Mouse (Mus musculus) midbrain, postnatal 0 days (tissue): Measurements from ENCODE around the gene Dmrtc1a. TPM values are rescaled to one million over a fixed set of nuclear protein-coding genes. Genes with fewer than 3 reads are reported as not detected.
A peak's percentile ranks its signal among the peaks of the same experiment; 100 is the strongest.
"Not testable (repeated sequence)": the region's sequence is repeated elsewhere in the genome, so short reads cannot be mapped to it uniquely, and the experiment has no call there.

Experiments used
- ATAC-seq: fragments of 200-750 bp; cut with Nextera tagmentation; 2 replicates; pipeline ENCODE4 v1.8.0; 2017; ENCODE audit warnings: moderate number of reproducible peaks, mild to moderate bottlenecking, moderate TSS enrichment, moderate library complexity; ENCODE audit not compliant: low FRiP score
- DNase-seq: peaks from one replicate; pipeline ENCODE4 v3.0.0-alpha.2; 2015; ENCODE audit warnings: low spot score
- H3K27ac ChIP-seq: fragments of 300-500 bp; sonication (generic); 2 replicates; pipeline ENCODE4 v1.5.1; 2014; ENCODE audit warnings: low read depth, mild to moderate bottlenecking, low read length, mixed read lengths
- H3K27me3 ChIP-seq: fragments of 300-500 bp; sonication (generic); 2 replicates; pipeline ENCODE4 v1.6.1; 2014; ENCODE audit warnings: low read length, control low read depth, mixed read lengths; ENCODE audit not compliant: insufficient read depth
- H3K36me3 ChIP-seq: fragments of 300-500 bp; sonication (generic); 2 replicates; pipeline ENCODE4 v1.6.1; 2014; ENCODE audit warnings: low read length, control low read depth, mixed read lengths; ENCODE audit not compliant: insufficient read depth
- H3K4me1 ChIP-seq: fragments of 300-500 bp; sonication (generic); 2 replicates; pipeline ENCODE4 v1.6.1; 2014; ENCODE audit warnings: mild to moderate bottlenecking, control low read depth, antibody characterized with exemption, low read length, mixed read lengths; ENCODE audit not compliant: insufficient read depth
- H3K4me2 ChIP-seq: fragments of 300-500 bp; sonication (generic); 2 replicates; pipeline ENCODE4 v1.6.1; 2014; ENCODE audit warnings: low read depth, mild to moderate bottlenecking, low read length, mixed read lengths; ENCODE audit not compliant: poor library complexity, severe bottlenecking
- H3K4me3 ChIP-seq: fragments of 300-500 bp; sonication (generic); 2 replicates; pipeline ENCODE4 v1.5.1; 2014; ENCODE audit warnings: low read depth, mild to moderate bottlenecking, low read length, moderate library complexity
- H3K9ac ChIP-seq: fragments of 300-500 bp; sonication (generic); replicated peaks from 2 replicates; pipeline ENCODE4 v1.6.1; 2014; ENCODE audit warnings: mild to moderate bottlenecking, low read length, moderate library complexity, mixed read lengths; ENCODE audit not compliant: poor library complexity, severe bottlenecking
- H3K9me3 ChIP-seq: fragments of 300-500 bp; sonication (generic); 2 replicates; pipeline ENCODE4 v1.6.1; 2016; ENCODE audit warnings: low read length, control low read depth
- CTCF ChIP-seq: IDR thresholded peaks from 2 replicates; pipeline ENCODE4 v1.5.1; 2016; ENCODE audit warnings: antibody characterized with exemption, mild to moderate bottlenecking
- WGBS: fragments of 180-500 bp; shearing (Covaris S2); extraction: QIAGEN DNeasy Blood & Tissue Kit; methylation state at CpG from one replicate; pipeline ENCODE4 v1.1.7; 2014; 5-methylcytosine and 5-hydroxymethylcytosine counted together
- polyA plus RNA-seq: library from polyadenylated mRNA; unstranded; fragments of >200 nt; fragmentation: Nextera tagmentation; extraction: Ambion mirVana; gene quantifications from 2 replicates; pipeline ENCODE4 v1.2.1, GENCODE M21; 2015
- total RNA-seq: library from RNA; depleted of rRNA; stranded (reverse); fragments of >200 nt; gene quantifications from 2 replicates; pipeline ENCODE4 v1.2.3, GENCODE M21; 2014; rRNA removed

The Dmrtc1a gene
- total and polyA plus RNA-seq, 2 experiments from 2014 or later, result 0.88 to 6.0 TPM

GRCm38 (mm10) chrX:102926707-102927106, 18.2 kb upstream of the Dmrtc1a start:
- ATAC-seq, H3K4me3 ChIP-seq, H3K9me3 ChIP-seq, H3K9ac ChIP-seq, H3K4me2 ChIP-seq, H3K4me1 ChIP-seq, H3K27me3 ChIP-seq, H3K27ac ChIP-seq, H3K36me3 ChIP-seq: not testable (repeated sequence)
- WGBS, result 19% methylated on average over 4 of the region's 4 CpGs
- DNase-seq, result peak; percentile 31
- peak; percentile 59 for TF ChIP-seq CTCF

GRCm38 (mm10) chrX:102914823-102915222, 6.3 kb upstream of the Dmrtc1a start:
- not testable (repeated sequence) for H3K4me3 ChIP-seq, H3K9me3 ChIP-seq, DNase-seq, H3K9ac ChIP-seq, H3K4me1 ChIP-seq, H3K27me3 ChIP-seq, ATAC-seq, H3K27ac ChIP-seq, H3K4me2 ChIP-seq, H3K36me3 ChIP-seq
- WGBS, result 83% methylated on average over 1 of the region's 1 CpGs

- no peaks in the 10 kb centered on the region for H3K4me1 ChIP-seq
- TF ChIP-seq CTCF, result no peak
- DNase-seq (no peak), ATAC-seq (no peak)
- no peak within 1 kb of the TSS for H3K27ac ChIP-seq
- no peaks in the 10 kb centered on the region for H3K36me3 ChIP-seq
- H3K4me3 ChIP-seq, result no peak within 1 kb of the TSS
- 89% methylated on average over 6 of the region's 6 CpGs for WGBS
- H3K4me2 ChIP-seq, result no peak within 1 kb of the TSS
- H3K9me3 ChIP-seq, result no peaks in the 10 kb centered on the region
- no peak within 1 kb of the TSS for H3K9ac ChIP-seq
- no peaks in the 10 kb centered on the region; the same call in 1 of the 2 replicates for H3K27me3 ChIP-seq
These were observed 40.6 kb downstream of the Dmrtc1a start, which contains the start of gene 1700031F05Rik for GRCm38 (mm10) chrX:102867871-102868270. Gene 1700031F05Rik (minus strand): TSS chrX:102867971.

- not testable (repeated sequence) for H3K4me2 ChIP-seq, DNase-seq, H3K9me3 ChIP-seq, H3K27ac ChIP-seq, H3K27me3 ChIP-seq, ATAC-seq, H3K9ac ChIP-seq, H3K36me3 ChIP-seq, H3K4me1 ChIP-seq, H3K4me3 ChIP-seq
- 100% methylated on average over 1 of the region's 13 CpGs for WGBS
These were observed 54.0 kb downstream of the Dmrtc1a start, which contains the start of gene Dmrtc1c2 for GRCm38 (mm10) chrX:102854516-102854915. Gene Dmrtc1c2 (minus strand): TSS chrX:102854616.

Other genes starting within 250 kb of the Dmrtc1a start
- not detected in 2 replicates for gene Gm3880, start 221.7 kb downstream of the Dmrtc1a start, total RNA-seq
- gene Gm3880, start 221.7 kb downstream of the Dmrtc1a start, polyA plus RNA-seq, result not detected in 2 replicates
- gene Gm9112, start 201.1 kb downstream of the Dmrtc1a start, total RNA-seq, result not detected in 2 replicates
- gene Gm9112, start 201.1 kb downstream of the Dmrtc1a start, polyA plus RNA-seq, result not detected in 2 replicates
- not detected in 2 replicates for gene Dmrtc1b, start 200.8 kb downstream of the Dmrtc1a start, total RNA-seq
- not detected in 2 replicates for gene Dmrtc1b, start 200.8 kb downstream of the Dmrtc1a start, polyA plus RNA-seq
- gene Dmrtc1c1, start 105.7 kb downstream of the Dmrtc1a start, total RNA-seq, result not detected in 2 replicates
- gene Dmrtc1c1, start 105.7 kb downstream of the Dmrtc1a start, polyA plus RNA-seq, result not detected in 2 replicates
- gene Dmrtc1c2, start 54.1 kb downstream of the Dmrtc1a start, total RNA-seq, result not detected in 2 replicates
- gene Dmrtc1c2, start 54.1 kb downstream of the Dmrtc1a start, polyA plus RNA-seq, result not detected in 2 replicates
- gene 1700031F05Rik, start 40.7 kb downstream of the Dmrtc1a start, total RNA-seq, result not detected in 2 replicates
- gene 1700031F05Rik, start 40.7 kb downstream of the Dmrtc1a start, polyA plus RNA-seq, result not detected in 2 replicates
- not detected in 2 replicates for gene 1700011M02Rik, start 218 bp upstream of the Dmrtc1a start, total RNA-seq
- gene 1700011M02Rik, start 218 bp upstream of the Dmrtc1a start, polyA plus RNA-seq, result not detected in 2 replicates
- gene 1700018G05Rik, start 19.7 kb upstream of the Dmrtc1a start, total RNA-seq, result not detected in 2 replicates
- not detected in 2 replicates for gene 1700018G05Rik, start 19.7 kb upstream of the Dmrtc1a start, polyA plus RNA-seq